In genomic region chr8:46497314-46498011, GRCm38 (mm10) we compare ENCODE assay signal across 10 mouse cellular contexts. TPM values are rescaled to one million over a fixed set of nuclear protein-coding genes. Genes with fewer than 3 reads are reported as not detected.
DNase-seq lines count a peak whose midpoint lies in the region; ATAC-seq and TF ChIP-seq lines count a peak whose summit lies in the region.
"Had no signal": no experiment of that assay in that cellular context is flagged by ENCODE, and none has a peak within 500 bp of the region (broad histone marks: within the 10 kb centered on the region; RNA-seq: fewer than 3 reads in every experiment).

No protein-coding gene starts in this region.

- no peak overlapping the region for H3K4me3 ChIP-seq in heart, embryonic 13.5 days
- peak overlapping the region; percentile 43 for H3K4me3 ChIP-seq in bone marrow macrophage, adult 2 months (ENCODE audit: insufficient read depth, low read length)
- no peak overlapping the region for H3K4me3 ChIP-seq in liver, embryonic 11.5 days (ENCODE audit: low read depth, low read length)
- no peak overlapping the region for H3K4me3 ChIP-seq in lung, adult 2 months (replicated peaks; ENCODE audit: extremely low read depth, low read depth, low read length)
- H3K4me3 ChIP-seq: midbrain, embryonic 12.5 days had no signal

- 39% methylated on average over 15 of the region's 15 CpGs for WGBS in heart, embryonic 13.5 days
- WGBS in liver, embryonic 11.5 days = 49% methylated on average over 15 of the region's 15 CpGs
- 65% methylated on average over 15 of the region's 15 CpGs for WGBS in lung, adult 2 months

- H3K9me3 ChIP-seq in heart, embryonic 13.5 days = no peaks in the 10 kb centered on the region
- H3K9me3 ChIP-seq in liver, embryonic 11.5 days (ENCODE audit: control insufficient read depth, low read length) = no peaks in the 10 kb centered on the region
- H3K9me3 ChIP-seq: midbrain, embryonic 12.5 days had no signal

- no peak for TF ChIP-seq CTCF in bone marrow macrophage, adult 2 months (IDR thresholded peaks at IDR 0.05; ENCODE audit: low read depth, low read length)
- TF ChIP-seq CTCF in lung, adult 2 months (IDR thresholded peaks at IDR 0.05; ENCODE audit: insufficient read depth, low read length) = no peak

- peaks cover 11% of the 10 kb centered on the region; the same call in 1 of the 2 replicates for H3K36me3 ChIP-seq in heart, embryonic 13.5 days
- no peaks in the 10 kb centered on the region for H3K36me3 ChIP-seq in liver, embryonic 11.5 days (ENCODE audit: control insufficient read depth, insufficient read depth, low read length)
- H3K36me3 ChIP-seq: midbrain, embryonic 12.5 days had no signal

- H3K4me2 ChIP-seq in heart, embryonic 13.5 days = peak overlapping the region; percentile 52
- H3K4me2 ChIP-seq in liver, embryonic 11.5 days = peak overlapping the region; percentile 5; the same call in 1 of the 2 replicates
- H3K4me2 ChIP-seq: midbrain, embryonic 12.5 days had no signal

- peaks cover 38% of the 10 kb centered on the region for H3K4me1 ChIP-seq in heart, embryonic 13.5 days
- H3K4me1 ChIP-seq in bone marrow macrophage, adult 2 months (ENCODE audit: control insufficient read depth, insufficient read depth, low read length) = peaks cover 51% of the 10 kb centered on the region
- H3K4me1 ChIP-seq in liver, embryonic 11.5 days (replicated peaks; ENCODE audit: control insufficient read depth, insufficient read depth, low read length) = peaks cover 37% of the 10 kb centered on the region
- peaks cover 4% of the 10 kb centered on the region for H3K4me1 ChIP-seq in lung, adult 2 months (ENCODE audit: control insufficient read depth, insufficient read depth, low read length)

- intact Hi-C loops in heart, postnatal 14 days (cut with DNase I) = loop anchor here (2.0 kb wide), 1 partner anchor 25 kb away; no protein-coding TSS in a partner anchor

- H3K27me3 ChIP-seq in heart, embryonic 13.5 days (replicated peaks) = no peaks in the 10 kb centered on the region
- no peaks in the 10 kb centered on the region for H3K27me3 ChIP-seq in liver, embryonic 11.5 days (replicated peaks; ENCODE audit: control insufficient read depth, insufficient read depth, low read length)

- H3K9ac ChIP-seq in heart, embryonic 13.5 days = peak overlapping the region; percentile 11; the same call in 1 of the 2 replicates
- no peak overlapping the region; the same call in 1 of the 2 replicates for H3K9ac ChIP-seq in liver, embryonic 11.5 days (ENCODE audit: low read depth, low read length)
- H3K9ac ChIP-seq: midbrain, embryonic 12.5 days had no signal

- no peak for ATAC-seq in heart, embryonic 13.5 days (ENCODE audit: extremely low read depth, insufficient number of reproducible peaks, low FRiP score, low TSS enrichment)
- ATAC-seq in liver, embryonic 11.5 days (replicated peaks; ENCODE audit: low FRiP score) = no peak
- ATAC-seq in monocyte, adult 5-6 weeks (replicated peaks; ENCODE audit: insufficient number of reproducible peaks, low FRiP score, low TSS enrichment, poor library complexity, severe bottlenecking) = peak; percentile 66
- ATAC-seq in CD4-positive, CD25-positive, alpha-beta regulatory T cell, adult 4 months = no peak
- no peak for ATAC-seq in erythroblast, adult 5-6 weeks (replicated peaks; ENCODE audit: low FRiP score, poor library complexity, severe bottlenecking)

- no peak for TF ChIP-seq POLR2A in bone marrow macrophage, adult 2 months (IDR thresholded peaks at IDR 0.05; ENCODE audit: borderline replicate concordance, low read depth, low read length)
- no peak for TF ChIP-seq POLR2A in lung, adult 2 months (IDR thresholded peaks at IDR 0.05; ENCODE audit: borderline replicate concordance, extremely low read depth, low read depth, low read length)

- peak overlapping the region; percentile 61 for H3K27ac ChIP-seq in heart, embryonic 13.5 days (replicated peaks)
- H3K27ac ChIP-seq in bone marrow macrophage, adult 2 months (ENCODE audit: insufficient read depth, low read depth, low read length) = peak overlapping the region; percentile 92
- no peak overlapping the region for H3K27ac ChIP-seq in liver, embryonic 11.5 days (ENCODE audit: low read depth, low read length)
- H3K27ac ChIP-seq: midbrain, embryonic 12.5 days had no signal

- no peak for DNase-seq in heart, postnatal 14 days
- DNase-seq in liver, embryonic 11.5 days (ENCODE audit: low spot score) = no peak
- DNase-seq in lung, adult 2 months = no peak
- DNase-seq: adrenal gland, adult 2 months had no signal

RNA-seq across cellular contexts. Expression of gene Acsl1, which starts 26.6 kb away (rescaled TPM):
- polyA plus RNA-seq in heart, embryonic 13.5 days (2015; fragmentation: Nextera tagmentation; extraction: Ambion mirVana) = 21.0 and 21.4 TPM in 2 replicates
- total RNA-seq in heart, postnatal 14 days (2021) = 100 to 1,000 TPM; 846 to 852 TPM
- 21.6 and 23.2 TPM in 2 replicates for polyA plus RNA-seq in bone marrow macrophage, adult 2 months (2012; ENCODE audit: insufficient read depth, insufficient read length, missing spikeins)
- 47.3 and 50.7 TPM in 2 replicates for polyA plus RNA-seq in liver, embryonic 11.5 days (2014; fragmentation: Nextera tagmentation; extraction: Ambion mirVana)
- total RNA-seq in monocyte, adult 5-6 weeks (2017) = 48.7 to 59.9 TPM (median 49.7 TPM) in 3 replicates
- 10 to 100 TPM; 10.3 to 13.8 TPM for polyA plus RNA-seq in CD4-positive, CD25-positive, alpha-beta regulatory T cell, adult 4 months (2017; shearing (Covaris generic))
- 31.1 and 39.1 TPM in 2 replicates for polyA plus RNA-seq in lung, adult 2 months (2012; rRNA removed)
- total RNA-seq in erythroblast, adult 5-6 weeks (2015; ENCODE audit: low replicate concordance) = 393 and 430 TPM in 2 replicates
- total RNA-seq in erythroblast, adult 5-6 weeks (2017; ENCODE audit: low replicate concordance) = 573 and 623 TPM in 2 replicates

RNA-seq across cellular contexts. Expression of gene Cenpu, which starts 54.4 kb away (rescaled TPM):
- polyA plus RNA-seq in heart, embryonic 13.5 days (2015; fragmentation: Nextera tagmentation; extraction: Ambion mirVana) = 8.7 and 10.2 TPM in 2 replicates
- 1 to 10 TPM; 1.3 to 1.4 TPM for total RNA-seq in heart, postnatal 14 days (2021)
- polyA plus RNA-seq in bone marrow macrophage, adult 2 months (2012; ENCODE audit: insufficient read depth, insufficient read length, missing spikeins) = 15.1 and 16.7 TPM in 2 replicates
- polyA plus RNA-seq in liver, embryonic 11.5 days (2014; fragmentation: Nextera tagmentation; extraction: Ambion mirVana) = 22.0 and 29.8 TPM in 2 replicates
- 1.4 to 12.8 TPM (median 5.1 TPM) in 3 replicates for total RNA-seq in monocyte, adult 5-6 weeks (2017)
- polyA plus RNA-seq in CD4-positive, CD25-positive, alpha-beta regulatory T cell, adult 4 months (2017; shearing (Covaris generic)) = 1 to 10 TPM; 6.1 to 8.2 TPM
- polyA plus RNA-seq in lung, adult 2 months (2012; rRNA removed) = 0.84 and 1.3 TPM in 2 replicates
- 6.5 and 19.4 TPM in 2 replicates for total RNA-seq in erythroblast, adult 5-6 weeks (2015; ENCODE audit: low replicate concordance)
- total RNA-seq in erythroblast, adult 5-6 weeks (2017; ENCODE audit: low replicate concordance) = 30.5 and 31.9 TPM in 2 replicates
